Mouse (Mus musculus) bone marrow, adult 2 months (tissue): ENCODE results near the gene Trim62. TPM values are rescaled to one million over a fixed set of nuclear protein-coding genes. Genes with fewer than 3 reads are reported as not detected.
"Not testable (repeated sequence)": the region's sequence is repeated elsewhere in the genome, so short reads cannot be mapped to it uniquely, and the experiment has no call there.

ENCODE experiments used
- H3K27ac ChIP-seq: fragments of 200-500 bp; 2 replicates; pipeline ENCODE4 v1.5.1; 2012; ENCODE audit warnings: low read depth, mild to moderate bottlenecking, control low read depth, inconsistent platforms, low read length; ENCODE audit not compliant: control insufficient read depth, poor library complexity, insufficient read depth
- H3K4me1 ChIP-seq: fragments of 200-500 bp; 2 replicates; pipeline ENCODE4 v1.6.1; 2011; ENCODE audit warnings: low read length; ENCODE audit not compliant: control insufficient read depth, insufficient read depth
- H3K4me3 ChIP-seq: fragments of 200-500 bp; replicated peaks from 2 replicates; pipeline ENCODE3; 2011; ENCODE audit warnings: mild to moderate bottlenecking, low read depth, low read length, control low read depth; ENCODE audit not compliant: control insufficient read depth
- CTCF ChIP-seq: fragments of 200-500 bp; IDR thresholded peaks from 2 replicates; pipeline ENCODE4 v1.5.1; 2011; ENCODE audit warnings: low read length, control low read depth; ENCODE audit not compliant: control insufficient read depth, insufficient read depth
- POLR2A ChIP-seq: fragments of 200-500 bp; IDR thresholded peaks from 2 replicates; pipeline ENCODE4 v1.6.1; 2011; ENCODE audit warnings: low read depth, mild to moderate bottlenecking, control low read depth, low read length, borderline replicate concordance; ENCODE audit not compliant: control insufficient read depth
- WGBS: fragments of 180-500 bp; shearing (Covaris S2); methylation state at CpG from one replicate; pipeline ENCODE4 v1.1.7; 2018; 5-methylcytosine and 5-hydroxymethylcytosine counted together
- polyA plus RNA-seq: library from polyadenylated mRNA; stranded (reverse); fragments of >200 nt; gene quantifications from 2 replicates; pipeline ENCODE4 v1.2.4, GENCODE M21; 2011; ENCODE audit warnings: low replicate concordance; ENCODE audit not compliant: missing spikeins, insufficient read depth, insufficient read length

Trim62 gene
- polyA plus RNA-seq, 1 experiment: 0.52 TPM

DNA sequence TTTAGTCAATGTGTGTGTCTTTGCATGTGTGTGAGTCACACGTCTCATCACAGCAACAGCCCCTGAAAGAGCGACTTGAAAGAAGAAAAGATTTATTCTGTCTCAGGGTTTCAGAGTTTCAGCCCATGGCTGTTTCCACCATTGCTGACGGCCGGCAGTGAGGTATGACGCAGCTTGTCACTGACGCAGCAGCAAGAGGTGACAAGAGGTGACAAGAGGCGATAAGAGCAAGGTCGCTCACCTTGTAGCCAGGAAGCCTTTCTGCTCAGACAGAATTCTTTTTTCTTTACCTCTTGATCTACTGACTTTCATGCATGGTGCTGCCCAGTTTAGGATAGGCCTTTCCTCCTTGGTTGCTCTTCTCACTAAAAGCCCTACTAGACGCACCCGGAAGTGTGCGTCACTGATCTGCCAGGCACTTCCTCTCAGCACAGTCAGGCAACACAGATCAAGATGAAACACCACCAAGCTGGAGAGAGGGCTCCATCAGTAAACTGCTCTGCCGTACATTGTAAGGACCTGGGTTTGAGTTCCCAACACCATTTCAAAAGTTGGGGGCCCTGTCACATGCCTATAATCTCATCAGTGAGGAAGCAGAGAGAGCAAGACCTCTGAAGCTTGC, 31.0 kb upstream of the Trim62 start:
- Histone ChIP-seq H3K27ac (no peak overlapping the region), H3K4me1 (no peaks in the 10 kb centered on the region; the same call in 1 of the 2 replicates), H3K4me3 (no peak overlapping the region)
- no peak for TF ChIP-seq CTCF
- no peak for TF ChIP-seq POLR2A
- 79% methylated on average over 12 of the region's 12 CpGs for WGBS

DNA sequence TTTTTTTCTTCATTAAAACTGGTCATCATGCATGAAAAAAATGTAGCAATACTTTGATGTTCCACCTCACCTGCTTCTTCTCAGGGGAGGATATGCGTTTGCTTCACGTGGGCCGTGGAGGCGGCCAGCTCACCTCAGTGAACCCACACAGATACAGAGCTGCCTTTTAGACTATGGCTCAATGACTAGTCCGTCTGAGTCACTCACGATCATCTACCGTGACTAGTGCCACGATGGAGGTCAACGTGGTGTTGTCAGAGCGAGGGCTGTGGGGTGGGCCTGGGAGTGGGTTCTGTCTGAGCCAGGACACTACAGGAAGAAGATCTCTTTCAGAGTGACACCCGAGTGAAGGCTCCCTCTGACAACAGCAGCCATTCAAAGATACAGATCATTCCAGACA, 30.3 kb upstream of the Trim62 start:
- H3K27ac ChIP-seq: no peak overlapping the region
- WGBS: 84% methylated on average over 11 of the region's 11 CpGs
- TF ChIP-seq CTCF: no peak
- no peak for TF ChIP-seq POLR2A
- H3K4me1 ChIP-seq: no peaks in the 10 kb centered on the region; the same call in 1 of the 2 replicates
- no peak overlapping the region for H3K4me3 ChIP-seq

- Histone ChIP-seq H3K27ac (no peak overlapping the region), H3K4me1 (no peaks in the 10 kb centered on the region), H3K4me3 (no peak overlapping the region)
- TF ChIP-seq CTCF (no peak), POLR2A (no peak)
- 39% methylated on average over 4 of the region's 4 CpGs for WGBS
Observed at GRCm38 (mm10) chr4:128855613-128856040, 27.8 kb upstream of the Trim62 start.

- no peak overlapping the region for H3K27ac ChIP-seq
- TF ChIP-seq CTCF (no peak), POLR2A (no peak)
- 65% methylated on average over 2 of the region's 2 CpGs for WGBS
- no peak overlapping the region for H3K4me3 ChIP-seq
- no peaks in the 10 kb centered on the region for H3K4me1 ChIP-seq
Observed at GRCm38 (mm10) chr4:128857212-128857611, 26.2 kb upstream of the Trim62 start.

- H3K4me3 ChIP-seq, H3K27ac ChIP-seq, H3K4me1 ChIP-seq: not testable (repeated sequence)
- peak; percentile 65 for TF ChIP-seq CTCF
Observed at GRCm38 (mm10) chr4:128858226-128858625, 25.2 kb upstream of the Trim62 start.

- H3K4me1 ChIP-seq: no peaks in the 10 kb centered on the region
- WGBS: 59% methylated on average over 4 of the region's 4 CpGs
- no peak overlapping the region for H3K4me3 ChIP-seq
- no peak overlapping the region for H3K27ac ChIP-seq
- TF ChIP-seq POLR2A: no peak
- TF ChIP-seq CTCF: peak; percentile 39; the same call in 1 of the 2 replicates
Observed at GRCm38 (mm10) chr4:128858878-128859277, 24.5 kb upstream of the Trim62 start.

- TF ChIP-seq CTCF (no peak), POLR2A (no peak)
- WGBS: 28% methylated on average over 19 of the region's 19 CpGs
- Histone ChIP-seq H3K4me3 (no peak overlapping the region), H3K4me1 (no peaks in the 10 kb centered on the region), H3K27ac (no peak overlapping the region)
Observed at GRCm38 (mm10) chr4:128872992-128873391, 10.4 kb upstream of the Trim62 start.

GRCm38 (mm10) chr4:128874062-128874461, 9.3 kb upstream of the Trim62 start:
- no peak overlapping the region for H3K4me3 ChIP-seq
- H3K4me1 ChIP-seq: no peaks in the 10 kb centered on the region
- WGBS: 89% methylated on average over 17 of the region's 17 CpGs
- no peak overlapping the region for H3K27ac ChIP-seq
- TF ChIP-seq CTCF: no peak
- no peak for TF ChIP-seq POLR2A

DNA sequence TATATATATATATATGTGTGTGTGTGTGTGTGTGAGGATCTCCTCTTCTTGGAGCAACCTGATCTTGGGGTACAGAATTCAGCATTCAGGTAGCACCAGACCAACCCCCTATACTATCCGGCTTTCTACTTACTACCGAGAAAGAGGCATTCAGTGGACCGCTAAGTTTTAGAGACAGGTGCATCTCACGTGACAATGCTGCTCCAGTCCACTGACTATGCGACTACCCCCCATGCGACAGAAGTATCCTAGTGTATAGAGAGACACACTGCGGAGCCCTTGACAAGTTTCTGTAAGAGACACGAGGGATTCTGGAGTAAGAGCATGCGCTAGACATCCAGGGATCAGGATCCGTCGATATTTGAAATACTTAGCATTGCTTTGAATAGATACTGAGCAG, 7.9 kb upstream of the Trim62 start:
- H3K4me3 ChIP-seq: no peak overlapping the region
- H3K4me1 ChIP-seq: no peaks in the 10 kb centered on the region
- WGBS: 91% methylated on average over 11 of the region's 11 CpGs
- H3K27ac ChIP-seq: no peak overlapping the region
- TF ChIP-seq POLR2A (no peak), CTCF (no peak)
